Mouse (Mus musculus) megakaryocyte, embryonic 14.5 days (primary cell): Measurements from ENCODE around the gene Gtpbp2.

ENCODE experiments used
- FLI1 ChIP-seq: IDR thresholded peaks from 2 replicates; pipeline ENCODE4 v1.6.1; 2012; ENCODE audit warnings: low read length, inconsistent platforms, mixed read lengths
- GATA1 ChIP-seq: IDR thresholded peaks from 3 replicates; pipeline ENCODE4 v1.6.1; 2012; ENCODE audit warnings: mixed read lengths, low read length, inconsistent platforms, borderline replicate concordance

- TF ChIP-seq GATA1 (no peak), FLI1 (no peak)
Measured at GRCm38 (mm10) chr17:46157131-46157530, 3.7 kb upstream of the Gtpbp2 start.
